Mouse (Mus musculus) kidney, embryonic 15.5 days (tissue): ENCODE results near the gene Filip1. TPM values are rescaled to one million over a fixed set of nuclear protein-coding genes. Genes with fewer than 3 reads are reported as not detected.

Experiments used
- ATAC-seq: fragments of 200-750 bp; cut with Nextera tagmentation; replicated peaks from 2 replicates; pipeline ENCODE4 v1.8.0; 2017; ENCODE audit warnings: moderate TSS enrichment; ENCODE audit not compliant: low FRiP score
- H3K27ac ChIP-seq: fragments of 300-500 bp; sonication (generic); 2 replicates; pipeline ENCODE4 v1.5.1; 2015; ENCODE audit warnings: mild to moderate bottlenecking, inconsistent platforms
- H3K27me3 ChIP-seq: fragments of 300-500 bp; sonication (generic); 2 replicates; pipeline ENCODE4 v1.6.1; 2015; ENCODE audit warnings: inconsistent platforms
- H3K36me3 ChIP-seq: fragments of 300-500 bp; sonication (generic); 2 replicates; pipeline ENCODE4 v1.6.1; 2015; ENCODE audit warnings: inconsistent platforms
- H3K4me1 ChIP-seq: fragments of 300-500 bp; sonication (generic); 2 replicates; pipeline ENCODE4 v1.6.1; 2015; ENCODE audit warnings: inconsistent platforms
- H3K4me2 ChIP-seq: fragments of 300-500 bp; sonication (generic); 2 replicates; pipeline ENCODE4 v1.6.1; 2015; ENCODE audit warnings: moderate library complexity, mild to moderate bottlenecking, inconsistent platforms
- H3K4me3 ChIP-seq: fragments of 300-500 bp; sonication (generic); replicated peaks from 2 replicates; pipeline ENCODE4 v1.5.1; 2015; ENCODE audit warnings: mild to moderate bottlenecking, inconsistent platforms
- H3K9ac ChIP-seq: fragments of 300-500 bp; sonication (generic); 2 replicates; pipeline ENCODE4 v1.6.1; 2015; ENCODE audit warnings: mild to moderate bottlenecking, inconsistent platforms
- H3K9me3 ChIP-seq: fragments of 300-500 bp; sonication (generic); replicated peaks from 2 replicates; pipeline ENCODE4 v1.6.1; 2016; ENCODE audit warnings: inconsistent platforms
- WGBS: fragments of 180-500 bp; shearing (Covaris S2); methylation state at CpG from one replicate; pipeline ENCODE4 v1.1.7; 2015; ENCODE audit warnings: mixed read lengths; 5-methylcytosine and 5-hydroxymethylcytosine counted together
- polyA plus RNA-seq: library from polyadenylated mRNA; unstranded; fragments of >200 nt; fragmentation: Nextera tagmentation; extraction: Ambion mirVana; gene quantifications from 2 replicates; pipeline ENCODE4 v1.2.1, GENCODE M21; 2015

The Filip1 gene
- polyA plus RNA-seq, 1 experiment from 2014 or later, result 6.5 TPM

DNA sequence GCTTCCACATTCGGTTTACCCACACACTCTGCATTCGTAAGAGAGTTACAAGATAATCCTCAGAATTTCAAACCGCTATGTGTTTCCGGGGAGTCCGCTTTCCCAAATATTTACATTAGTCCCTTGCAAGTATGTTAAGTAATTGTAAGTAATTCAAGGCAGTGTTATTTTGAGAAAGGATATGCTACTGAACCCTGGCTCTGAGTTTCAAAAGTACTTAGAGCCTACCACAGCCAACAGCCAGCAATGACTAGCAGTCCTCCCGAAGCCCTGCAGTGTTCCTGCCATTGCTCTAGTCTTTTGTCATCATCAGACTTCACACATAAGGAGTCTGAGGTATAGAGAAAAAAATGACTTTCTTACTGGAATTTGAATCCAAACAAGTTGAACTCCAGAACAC lies 67.8 kb downstream of the Filip1 start:
- WGBS, result 61% methylated on average over 6 of the region's 6 CpGs
- Histone ChIP-seq H3K36me3 (no peaks in the 10 kb centered on the region), H3K4me3 (no peak overlapping the region), H3K27me3 (no peaks in the 10 kb centered on the region), H3K27ac (no peak overlapping the region), H3K9me3 (no peaks in the 10 kb centered on the region), H3K4me2 (no peak overlapping the region), H3K4me1 (no peaks in the 10 kb centered on the region), H3K9ac (no peak overlapping the region)
- ATAC-seq, result no peak

DNA sequence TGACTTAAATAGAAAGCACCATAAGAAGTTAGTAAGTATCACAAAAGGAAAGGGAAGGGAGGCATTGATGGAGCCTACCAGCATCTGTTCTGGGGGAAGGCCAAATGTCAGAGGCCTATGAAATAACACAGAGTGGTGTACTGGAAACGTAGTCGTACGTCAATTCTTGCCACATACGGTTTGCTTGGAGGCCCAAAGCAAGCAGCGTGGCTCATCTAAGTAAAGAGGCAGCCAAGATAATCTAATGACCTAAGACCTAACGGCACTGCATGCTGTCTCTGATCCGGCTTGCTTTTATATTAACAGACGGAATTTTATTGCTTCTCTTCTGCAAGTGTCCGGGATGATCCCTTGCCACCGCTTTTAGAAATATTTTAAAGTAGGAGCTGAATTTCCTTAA lies 68.7 kb downstream of the Filip1 start:
- Histone ChIP-seq H3K27ac (no peak overlapping the region), H3K27me3 (no peaks in the 10 kb centered on the region), H3K4me2 (no peak overlapping the region), H3K4me3 (no peak overlapping the region), H3K36me3 (no peaks in the 10 kb centered on the region), H3K4me1 (no peaks in the 10 kb centered on the region), H3K9ac (no peak overlapping the region), H3K9me3 (no peaks in the 10 kb centered on the region)
- WGBS, result 46% methylated on average over 10 of the region's 10 CpGs
- ATAC-seq, result no peak

DNA sequence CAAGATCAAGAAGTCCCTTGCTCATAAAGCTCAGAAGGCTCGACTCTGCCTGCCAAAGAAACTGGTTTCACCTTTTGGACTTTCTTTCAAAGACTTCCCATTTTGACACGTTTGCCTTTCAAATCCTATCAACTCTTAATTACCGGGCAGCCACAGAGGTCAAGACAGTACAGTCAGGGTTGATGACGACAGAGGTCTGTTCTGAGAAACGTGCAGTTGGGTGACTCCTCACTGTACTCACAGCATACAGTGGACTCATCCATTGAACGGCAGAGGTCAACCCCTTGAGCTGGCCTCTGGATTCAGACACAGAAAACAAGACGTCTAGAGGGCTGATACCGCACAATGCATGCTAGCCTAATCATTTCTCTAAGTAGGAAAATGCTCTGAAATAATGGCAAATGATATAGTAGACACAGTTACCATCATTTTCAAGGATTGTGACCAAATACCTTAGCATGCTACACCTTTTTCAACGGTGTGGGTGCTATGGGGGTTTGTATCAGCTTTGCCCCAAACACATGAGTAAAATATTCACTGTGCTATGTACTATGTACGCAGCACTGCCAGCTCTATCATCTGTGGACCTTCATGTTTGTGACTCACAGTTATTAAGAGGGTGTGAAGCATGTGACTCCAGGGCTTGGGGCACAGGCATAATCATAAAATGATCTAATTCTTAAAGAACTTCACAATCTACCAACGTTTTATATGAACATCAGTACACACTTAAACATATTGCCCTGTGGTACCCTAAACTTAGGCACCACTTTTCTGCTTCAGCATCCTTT lies 74.0 kb downstream of the Filip1 start:
- ATAC-seq, result 0 out of 2 replicates have a peak, but pooled peaks have one; percentile 62

DNA sequence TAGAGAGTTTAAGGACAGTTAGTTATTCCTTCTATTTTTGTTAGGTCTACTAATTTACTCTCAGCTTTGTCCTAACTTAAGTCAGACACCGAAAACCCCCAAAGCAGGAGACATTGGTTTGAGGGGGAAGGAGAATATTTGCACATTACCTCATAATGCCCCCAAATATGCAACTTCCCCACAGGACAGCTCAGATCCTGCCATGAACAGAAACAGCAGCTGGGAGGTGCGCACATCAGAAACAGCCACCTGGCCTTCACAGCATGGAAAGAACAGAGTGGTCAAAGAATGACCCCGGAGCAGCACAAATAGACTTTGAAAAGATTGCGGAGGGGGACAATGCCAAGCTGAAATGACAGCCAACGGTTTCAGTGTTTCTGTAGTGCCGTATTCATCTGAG lies 75.1 kb downstream of the Filip1 start:
- no peak overlapping the region for H3K4me3 ChIP-seq
- no peaks in the 10 kb centered on the region for H3K36me3 ChIP-seq
- no peaks in the 10 kb centered on the region for H3K9me3 ChIP-seq
- H3K9ac ChIP-seq, result no peak overlapping the region
- no peak overlapping the region for H3K4me2 ChIP-seq
- H3K4me1 ChIP-seq, result no peaks in the 10 kb centered on the region
- no peaks in the 10 kb centered on the region for H3K27me3 ChIP-seq
- 78% methylated on average over 6 of the region's 6 CpGs for WGBS
- ATAC-seq, result no peak
- H3K27ac ChIP-seq, result no peak overlapping the region

More for the DNA sequence above, 74.0 kb downstream of the Filip1 start:
- H3K4me3 ChIP-seq, result no peak overlapping the region
- H3K4me2 ChIP-seq, result no peak overlapping the region
- 61% methylated on average over 11 of the region's 11 CpGs for WGBS
- no peaks in the 10 kb centered on the region for H3K36me3 ChIP-seq
- H3K9me3 ChIP-seq, result no peaks in the 10 kb centered on the region
- H3K27ac ChIP-seq, result no peak overlapping the region
- no peaks in the 10 kb centered on the region for H3K27me3 ChIP-seq
- no peaks in the 10 kb centered on the region for H3K4me1 ChIP-seq
- H3K9ac ChIP-seq, result no peak overlapping the region

DNA sequence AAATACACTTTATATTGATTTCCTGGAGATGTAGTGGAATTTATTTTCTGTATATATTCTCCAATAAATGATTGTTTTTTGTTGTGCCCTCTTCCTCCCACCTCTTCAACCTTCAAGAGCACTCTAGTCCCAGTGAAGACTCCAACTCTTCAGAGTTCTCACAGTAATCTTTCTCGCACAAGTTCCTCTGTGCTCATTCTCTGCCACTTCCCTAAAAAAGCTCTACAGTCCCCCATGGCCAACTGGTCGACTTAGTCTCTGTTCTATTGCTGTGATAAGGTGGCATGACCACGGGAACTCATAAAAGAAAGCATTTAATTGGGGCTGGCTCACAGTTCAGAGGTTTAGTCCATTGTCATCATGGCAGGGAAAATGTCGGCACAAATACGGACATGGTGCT lies 80.1 kb downstream of the Filip1 start:
- Histone ChIP-seq H3K4me1 (no peaks in the 10 kb centered on the region), H3K4me3 (no peak overlapping the region), H3K9ac (no peak overlapping the region), H3K4me2 (no peak overlapping the region), H3K27ac (no peak overlapping the region), H3K9me3 (no peaks in the 10 kb centered on the region), H3K36me3 (no peaks in the 10 kb centered on the region), H3K27me3 (no peaks in the 10 kb centered on the region)
- ATAC-seq, result no peak
- 92% methylated on average over 5 of the region's 5 CpGs for whole genome bisulfite sequencing

- Histone ChIP-seq H3K27me3 (no peaks in the 10 kb centered on the region), H3K9me3 (no peaks in the 10 kb centered on the region), H3K9ac (no peak overlapping the region), H3K4me3 (no peak overlapping the region), H3K4me2 (no peak overlapping the region), H3K36me3 (no peaks in the 10 kb centered on the region), H3K27ac (no peak overlapping the region), H3K4me1 (peaks cover 3% of the 10 kb centered on the region; the same call in 1 of the 2 replicates)
- WGBS, result 85% methylated on average over 3 of the region's 3 CpGs
- ATAC-seq, result no peak
Measured at GRCm38 (mm10) chr9:79928092-79928491, 84.6 kb downstream of the Filip1 start.

DNA sequence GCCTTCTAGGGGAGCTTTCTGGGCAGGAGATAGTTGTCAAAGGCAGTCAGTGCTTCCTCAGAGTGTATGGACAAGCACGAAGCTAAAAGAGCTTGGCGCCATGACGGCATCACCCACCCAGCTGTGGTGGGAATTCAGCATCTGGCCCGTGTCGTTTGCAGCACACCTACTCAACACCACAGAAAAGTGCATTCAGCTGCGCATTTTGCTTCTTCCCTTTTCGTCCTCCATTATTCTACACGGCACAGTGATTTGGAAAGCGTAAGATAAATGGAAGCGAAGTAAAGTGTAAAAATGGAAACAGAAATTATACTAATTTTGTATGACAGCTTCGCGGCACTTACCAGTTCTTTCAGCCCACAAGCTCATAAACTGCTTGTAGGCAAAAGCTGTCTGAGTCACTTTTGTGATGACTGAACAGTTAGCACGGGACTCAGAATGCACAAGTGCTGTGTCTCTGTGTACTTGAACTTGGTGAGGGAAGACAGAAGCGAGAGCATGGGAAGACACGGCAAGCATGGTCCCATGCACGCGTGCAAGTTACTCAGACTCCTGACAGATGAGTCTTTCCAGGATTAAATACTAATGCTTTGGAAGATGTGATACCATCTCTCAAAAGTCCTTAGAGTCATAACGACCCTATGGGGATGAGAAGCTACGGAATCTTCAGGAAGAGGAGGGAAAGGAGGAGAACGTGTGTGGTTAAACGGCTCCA lies 85.3 kb downstream of the Filip1 start:
- no peaks in the 10 kb centered on the region for H3K9me3 ChIP-seq
- ATAC-seq, result no peak
- no peak overlapping the region for H3K27ac ChIP-seq
- no peaks in the 10 kb centered on the region for H3K27me3 ChIP-seq
- H3K4me1 ChIP-seq, result peaks cover 5% of the 10 kb centered on the region
- H3K9ac ChIP-seq, result no peak overlapping the region
- no peak overlapping the region for H3K4me3 ChIP-seq
- H3K4me2 ChIP-seq, result no peak overlapping the region
- 90% methylated on average over 21 of the region's 21 CpGs for WGBS
- H3K36me3 ChIP-seq, result no peaks in the 10 kb centered on the region

- no peak for ATAC-seq
- Histone ChIP-seq H3K4me2 (no peak overlapping the region), H3K27ac (no peak overlapping the region), H3K4me3 (no peak overlapping the region), H3K9ac (no peak overlapping the region), H3K9me3 (no peaks in the 10 kb centered on the region), H3K36me3 (no peaks in the 10 kb centered on the region), H3K27me3 (no peaks in the 10 kb centered on the region), H3K4me1 (peaks cover 12% of the 10 kb centered on the region)
- 72% methylated on average over 9 of the region's 9 CpGs for WGBS
Measured at GRCm38 (mm10) chr9:79926464-79927155, 86.0 kb downstream of the Filip1 start.

DNA sequence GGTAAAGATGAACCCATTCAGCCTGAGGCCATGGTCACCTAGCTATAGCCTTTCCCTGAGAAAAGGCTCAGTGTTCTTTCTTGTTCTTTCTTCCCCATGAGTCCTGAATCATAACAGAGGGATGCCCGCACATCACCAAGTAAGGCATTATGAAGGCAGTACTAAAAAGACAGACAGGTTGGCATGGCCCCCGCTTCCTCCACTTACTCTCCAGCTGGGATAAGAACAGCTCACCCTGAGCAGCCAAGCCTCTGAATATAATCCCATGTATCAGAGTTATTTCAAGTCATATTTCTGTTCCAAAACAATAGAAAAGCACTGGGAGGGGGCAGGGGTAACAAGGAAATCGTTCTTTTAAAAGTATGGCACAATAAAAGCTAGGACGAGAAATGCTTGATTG lies 86.7 kb downstream of the Filip1 start:
- Histone ChIP-seq H3K9ac (no peak overlapping the region), H3K9me3 (no peaks in the 10 kb centered on the region), H3K36me3 (no peaks in the 10 kb centered on the region), H3K4me2 (no peak overlapping the region), H3K27ac (no peak overlapping the region), H3K27me3 (no peaks in the 10 kb centered on the region), H3K4me1 (peaks cover 15% of the 10 kb centered on the region), H3K4me3 (no peak overlapping the region)
- ATAC-seq, result no peak
- 67% methylated on average over 4 of the region's 4 CpGs for WGBS

GRCm38 (mm10) chr9:79923262-79923661 lies 89.4 kb downstream of the Filip1 start:
- no peaks in the 10 kb centered on the region for H3K27me3 ChIP-seq
- no peak overlapping the region for H3K9ac ChIP-seq
- H3K9me3 ChIP-seq, result no peaks in the 10 kb centered on the region
- no peak overlapping the region for H3K4me3 ChIP-seq
- no peaks in the 10 kb centered on the region for H3K36me3 ChIP-seq
- H3K27ac ChIP-seq, result no peak overlapping the region
- WGBS, result 43% methylated on average over 3 of the region's 3 CpGs
- peaks cover 23% of the 10 kb centered on the region for H3K4me1 ChIP-seq
- no peak for ATAC-seq
- no peak overlapping the region for H3K4me2 ChIP-seq

DNA sequence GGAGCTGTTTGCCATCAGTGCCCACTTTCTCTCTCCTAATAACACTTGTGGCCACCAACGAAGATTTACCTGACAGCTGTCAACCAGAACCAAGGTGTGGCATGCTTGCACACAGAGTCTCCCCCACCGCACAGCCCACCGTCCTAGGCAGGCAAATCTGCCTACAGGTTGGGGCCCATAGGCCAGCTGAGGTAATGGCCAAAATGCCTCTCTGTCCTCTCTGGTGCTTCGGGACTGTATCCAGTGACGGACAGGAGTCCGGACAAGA lies 90.2 kb downstream of the Filip1 start:
- WGBS, result 76% methylated on average over 6 of the region's 6 CpGs
- Histone ChIP-seq H3K36me3 (no peaks in the 10 kb centered on the region), H3K4me1 (peaks cover 23% of the 10 kb centered on the region), H3K9me3 (no peaks in the 10 kb centered on the region), H3K27me3 (no peaks in the 10 kb centered on the region), H3K4me3 (no peak overlapping the region), H3K27ac (0 out of 2 replicates have a peak overlapping the region, but pooled peaks have one; percentile 6), H3K4me2 (no peak overlapping the region), H3K9ac (no peak overlapping the region)
- no peak for ATAC-seq
